Mouse (Mus musculus): ENCODE measurements around the gene Il34. TPM values are rescaled to one million over a fixed set of nuclear protein-coding genes. Genes with fewer than 3 reads are reported as not detected.

The Il34 gene
- 1 to 10 TPM; 1.2 to 2.3 TPM for total RNA-seq (2021)

- DNase-seq: no peak
Measured at GRCm38 (mm10) chr8:110805669-110806068, at the start of gene Il34. TSS of gene Il34 (minus strand) at chr8:110805924.

GRCm38 (mm10) chr8:110851186-110851585, 45.5 kb upstream of the Il34 start:
- DNase-seq: no peak

- no peak for DNase-seq
Measured at GRCm38 (mm10) chr8:110847645-110848495, 42.1 kb upstream of the Il34 start.

- no peak for DNase-seq
Measured at GRCm38 (mm10) chr8:110847171-110847549, 41.4 kb upstream of the Il34 start.

GRCm38 (mm10) chr8:110846405-110847170, 40.9 kb upstream of the Il34 start, which contains the start of the genes Cog4 and Sf3b3:
TSS of gene Cog4 (plus strand) at chr8:110846600.
TSS of gene Sf3b3 (minus strand) at chr8:110846787.
- peak; percentile 88 for DNase-seq

- DNase-seq: no peak
Measured at GRCm38 (mm10) chr8:110845821-110846404, 40.2 kb upstream of the Il34 start.

- DNase-seq: no peak
Measured at GRCm38 (mm10) chr8:110844941-110845340, 39.2 kb upstream of the Il34 start.

- no peak for DNase-seq
Measured at GRCm38 (mm10) chr8:110843207-110843606, 37.5 kb upstream of the Il34 start.

GRCm38 (mm10) chr8:110842012-110842574, 36.4 kb upstream of the Il34 start:
- DNase-seq: no peak

GRCm38 (mm10) chr8:110831956-110832355, 26.2 kb upstream of the Il34 start:
- DNase-seq: no peak

GRCm38 (mm10) chr8:110828511-110828910, 22.8 kb upstream of the Il34 start:
- no peak for DNase-seq

GRCm38 (mm10) chr8:110824861-110825260, 19.1 kb upstream of the Il34 start:
- no peak for DNase-seq

GRCm38 (mm10) chr8:110821960-110822359, 16.2 kb upstream of the Il34 start:
- no peak for DNase-seq

- DNase-seq: no peak
Measured at GRCm38 (mm10) chr8:110820257-110820656, 14.5 kb upstream of the Il34 start.

- DNase-seq: no peak
Measured at GRCm38 (mm10) chr8:110818593-110818992, 12.9 kb upstream of the Il34 start.

GRCm38 (mm10) chr8:110816990-110817389, 11.3 kb upstream of the Il34 start:
- DNase-seq: no peak

GRCm38 (mm10) chr8:110815308-110815707, 9.6 kb upstream of the Il34 start:
- no peak for DNase-seq

GRCm38 (mm10) chr8:110813081-110813812, 7.5 kb upstream of the Il34 start:
- DNase-seq: no peak

GRCm38 (mm10) chr8:110812349-110813080, 6.8 kb upstream of the Il34 start:
- no peak for DNase-seq

GRCm38 (mm10) chr8:110811793-110812192, 6.1 kb upstream of the Il34 start:
- no peak for DNase-seq

- no peak for DNase-seq
Measured at GRCm38 (mm10) chr8:110811116-110811515, 5.4 kb upstream of the Il34 start.

All from heart, postnatal 4 days (tissue).